Mouse (Mus musculus) forebrain, postnatal 0 days (tissue): ENCODE data around the gene Snx1. TPM values are rescaled to one million over a fixed set of nuclear protein-coding genes. Genes with fewer than 3 reads are reported as not detected.

Source experiments
- ATAC-seq: fragments of 200-750 bp; cut with Nextera tagmentation; 2 replicates; pipeline ENCODE4 v1.8.0; 2017; ENCODE audit warnings: mild to moderate bottlenecking, moderate library complexity
- DNase-seq: peaks from one replicate; pipeline ENCODE4 v3.0.0-alpha.2; 2015
- H3K27ac ChIP-seq: fragments of 300-500 bp; sonication (generic); 2 replicates; pipeline ENCODE4 v1.5.1; 2014; ENCODE audit warnings: low read depth, mild to moderate bottlenecking, antibody characterized with exemption, low read length, moderate library complexity, mixed read lengths
- H3K27me3 ChIP-seq: fragments of 300-500 bp; sonication (generic); 2 replicates; pipeline ENCODE4 v1.6.1; 2014; ENCODE audit warnings: mild to moderate bottlenecking, low read length, mixed read lengths; ENCODE audit not compliant: insufficient read depth
- H3K36me3 ChIP-seq: fragments of 300-500 bp; sonication (generic); 2 replicates; pipeline ENCODE4 v1.6.1; 2014; ENCODE audit warnings: mild to moderate bottlenecking, moderate library complexity; ENCODE audit not compliant: insufficient read depth
- H3K4me1 ChIP-seq: fragments of 300-500 bp; sonication (generic); 2 replicates; pipeline ENCODE4 v1.6.1; 2014; ENCODE audit warnings: antibody characterized with exemption; ENCODE audit not compliant: insufficient read depth
- H3K4me2 ChIP-seq: fragments of 300-500 bp; sonication (generic); 2 replicates; pipeline ENCODE4 v1.6.1; 2014; ENCODE audit warnings: low read depth, mild to moderate bottlenecking, moderate library complexity
- H3K4me3 ChIP-seq: fragments of 300-500 bp; sonication (generic); 2 replicates; pipeline ENCODE4 v1.5.1; 2014; ENCODE audit warnings: low read depth, low read length, mixed read lengths
- H3K9ac ChIP-seq: fragments of 300-500 bp; sonication (generic); 2 replicates; pipeline ENCODE4 v1.6.1; 2014; ENCODE audit warnings: mild to moderate bottlenecking
- H3K9me3 ChIP-seq: fragments of 300-500 bp; sonication (generic); 2 replicates; pipeline ENCODE4 v1.6.1; 2016; ENCODE audit warnings: low read length
- CTCF ChIP-seq: sonication (generic); IDR thresholded peaks from 2 replicates; pipeline ENCODE4 v1.5.1; 2016; ENCODE audit warnings: antibody characterized with exemption, control low read depth, low read depth
- WGBS: fragments of 180-500 bp; shearing (Covaris S2); extraction: QIAGEN DNeasy Blood & Tissue Kit; methylation state at CpG from one replicate; pipeline ENCODE4 v1.1.7; 2014; 5-methylcytosine and 5-hydroxymethylcytosine counted together
- polyA plus RNA-seq: library from polyadenylated mRNA; unstranded; fragments of >200 nt; fragmentation: Nextera tagmentation; extraction: Ambion mirVana; gene quantifications from 2 replicates; pipeline ENCODE4 v1.2.1, GENCODE M21; 2015
- total RNA-seq: library from RNA; depleted of rRNA; stranded (reverse); fragments of >200 nt; gene quantifications from 2 replicates; pipeline ENCODE4 v1.2.3, GENCODE M21; 2014

Snx1 gene
- total and polyA plus RNA-seq, 2 experiments from 2014 or later: 51.5 to 59.8 TPM

DNA sequence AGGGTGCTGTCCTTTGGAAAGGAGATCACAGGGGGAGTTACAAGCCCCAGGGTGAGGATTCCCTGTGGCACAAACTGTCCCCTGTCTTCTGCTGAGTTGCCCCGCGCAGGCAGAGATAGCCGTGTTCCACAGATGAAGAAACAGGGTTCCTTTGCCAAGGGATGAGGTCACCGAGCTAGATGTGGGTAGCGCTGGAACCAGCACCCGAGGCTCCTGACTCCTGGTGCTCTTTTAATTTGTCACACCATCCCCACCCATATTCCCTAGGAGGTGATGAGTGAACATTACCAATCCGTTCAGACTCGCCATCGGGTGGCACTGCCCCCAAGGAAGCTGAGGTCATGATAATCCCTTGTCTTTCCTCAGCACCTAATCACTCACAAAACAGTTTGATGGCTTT, 36.6 kb upstream of the Snx1 start:
- H3K4me1 ChIP-seq: no peaks in the 10 kb centered on the region
- WGBS: 84% methylated on average over 9 of the region's 9 CpGs
- no peaks in the 10 kb centered on the region for H3K36me3 ChIP-seq
- peaks cover 2% of the 10 kb centered on the region; the same call in 1 of the 2 replicates for H3K27me3 ChIP-seq
- ATAC-seq (no peak), DNase-seq (no peak)
- H3K4me3 ChIP-seq: no peak overlapping the region
- H3K4me2 ChIP-seq: no peak overlapping the region
- no peak overlapping the region for H3K27ac ChIP-seq
- H3K9ac ChIP-seq: no peak overlapping the region
- no peaks in the 10 kb centered on the region for H3K9me3 ChIP-seq
- 0 out of 2 replicates have a peak, but pooled peaks have one; percentile 5 for TF ChIP-seq CTCF

DNA sequence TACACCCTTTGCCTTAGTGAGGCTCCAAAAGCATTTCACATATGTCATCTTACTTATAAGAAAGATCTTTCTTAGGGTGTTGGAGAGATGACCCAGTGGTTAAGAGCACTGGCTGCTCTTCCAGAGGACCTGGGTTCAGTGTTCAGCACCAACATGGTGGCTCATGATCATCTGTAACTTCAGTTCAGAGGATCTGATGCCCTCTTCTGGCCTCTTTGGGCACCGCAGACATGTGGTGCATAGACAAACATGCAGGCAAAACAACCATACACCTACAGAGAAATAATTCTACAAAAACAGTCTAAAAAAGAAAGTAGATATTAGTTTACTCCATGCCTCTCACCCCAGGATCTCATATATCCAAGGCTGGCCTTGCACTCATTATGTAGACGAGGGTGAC, 33.8 kb upstream of the Snx1 start:
- Histone ChIP-seq H3K36me3 (no peaks in the 10 kb centered on the region), H3K9ac (no peak overlapping the region), H3K9me3 (no peaks in the 10 kb centered on the region), H3K27me3 (peaks cover 10% of the 10 kb centered on the region; the same call in 1 of the 2 replicates), H3K4me2 (no peak overlapping the region), H3K4me3 (no peak overlapping the region), H3K4me1 (no peaks in the 10 kb centered on the region), H3K27ac (no peak overlapping the region)
- no peak for ATAC-seq
- DNase-seq: no peak
- 98% methylated on average over 2 of the region's 2 CpGs for WGBS
- no peak for TF ChIP-seq CTCF

DNA sequence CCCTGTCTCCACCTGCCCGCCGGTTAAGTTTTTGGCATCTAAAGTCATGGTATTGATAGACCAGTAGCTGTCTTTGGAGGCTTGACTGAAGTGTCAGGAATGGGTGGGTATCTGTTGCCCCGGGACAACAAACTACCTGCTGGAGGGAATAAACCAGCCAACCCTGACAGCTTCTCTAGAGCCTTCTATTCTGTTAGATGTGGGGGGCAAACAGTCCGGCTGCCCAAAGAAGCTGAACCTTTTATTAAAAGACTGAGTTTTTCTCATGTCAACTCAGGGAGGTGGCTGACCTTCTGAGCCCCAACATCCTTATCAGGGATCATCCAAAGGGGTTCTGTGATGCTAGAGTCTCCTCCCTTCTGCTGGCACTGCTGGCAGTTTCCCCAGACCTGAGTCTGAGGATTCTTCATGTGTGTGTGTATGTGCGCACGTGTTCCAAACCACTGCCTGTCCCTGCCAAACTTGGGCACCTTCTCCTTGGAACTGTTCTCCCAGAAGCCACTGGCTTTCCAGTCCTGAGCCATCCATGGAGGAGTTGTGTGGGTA, 32.6 kb upstream of the Snx1 start:
- WGBS: 89% methylated on average over 6 of the region's 6 CpGs
- H3K4me2 ChIP-seq: no peak overlapping the region
- no peak overlapping the region for H3K4me3 ChIP-seq
- H3K36me3 ChIP-seq: no peaks in the 10 kb centered on the region
- no peaks in the 10 kb centered on the region for H3K4me1 ChIP-seq
- no peaks in the 10 kb centered on the region for H3K9me3 ChIP-seq
- ATAC-seq: no peak
- peaks cover 10% of the 10 kb centered on the region; the same call in 1 of the 2 replicates for H3K27me3 ChIP-seq
- H3K9ac ChIP-seq: no peak overlapping the region
- DNase-seq: no peak
- no peak overlapping the region for H3K27ac ChIP-seq
- no peak for TF ChIP-seq CTCF

DNA sequence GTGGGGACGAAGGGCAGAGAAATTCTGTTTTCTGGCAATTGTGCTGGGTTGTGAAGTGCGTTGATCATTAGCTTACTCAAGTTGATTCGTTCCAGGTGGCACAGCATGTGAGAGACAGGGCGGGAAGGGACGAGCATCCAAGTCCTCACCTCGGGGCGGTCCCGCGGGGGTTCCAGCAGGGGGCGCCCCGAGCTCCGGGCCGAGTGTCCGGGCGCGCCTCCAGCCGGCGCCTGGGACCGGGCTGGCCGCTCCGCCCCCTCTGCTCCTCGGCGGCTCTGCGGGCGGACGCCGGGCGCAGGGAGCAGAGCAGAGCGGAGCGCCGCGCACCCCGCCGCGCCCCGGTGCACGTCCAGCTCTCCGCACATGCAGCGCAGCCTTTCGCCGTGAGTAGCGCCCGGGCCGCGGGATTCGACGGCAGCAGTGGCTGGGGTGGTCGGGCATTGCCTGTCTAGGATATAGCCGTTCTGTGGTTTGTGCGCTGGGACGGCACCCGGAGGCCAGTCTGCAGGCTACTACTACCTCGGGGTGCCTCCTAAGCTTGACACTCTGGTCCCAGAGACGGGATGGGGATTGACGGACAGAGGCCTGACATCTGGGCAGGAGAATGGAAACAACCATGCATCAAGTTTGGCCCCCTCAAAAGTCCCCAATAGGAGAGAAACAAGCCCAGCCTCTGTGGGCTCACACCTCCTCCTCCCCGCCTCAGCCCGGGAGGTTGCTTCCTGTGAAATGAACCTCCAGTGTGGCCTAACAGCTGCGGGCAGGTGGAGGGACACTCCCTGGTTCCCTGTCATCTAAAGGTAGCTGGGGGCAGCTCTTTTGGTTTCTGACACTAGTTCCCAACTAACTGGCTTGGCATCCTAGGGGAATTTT, 31.8 kb upstream of the Snx1 start, which contains the start of gene Dapk2:
Gene Dapk2, plus strand, starts transcription at position 266 of the 873 bp plus-strand sequence.
- H3K9ac ChIP-seq: peak within 1 kb of the TSS; percentile 28; the same call in 1 of the 2 replicates
- DNase-seq (peak; percentile 53), ATAC-seq (peak; percentile 71)
- H3K27ac ChIP-seq: no peak within 1 kb of the TSS
- WGBS: 4% methylated on average over 57 of the region's 58 CpGs
- peak; percentile 41; the same call in 1 of the 2 replicates for TF ChIP-seq CTCF
- peak within 1 kb of the TSS; percentile 19; the same call in 1 of the 2 replicates for H3K4me3 ChIP-seq
- H3K9me3 ChIP-seq: no peaks in the 10 kb centered on the region
- H3K27me3 ChIP-seq: peaks cover 10% of the 10 kb centered on the region; the same call in 1 of the 2 replicates
- no peaks in the 10 kb centered on the region for H3K4me1 ChIP-seq
- H3K4me2 ChIP-seq: peak within 1 kb of the TSS; percentile 46
- H3K36me3 ChIP-seq: no peaks in the 10 kb centered on the region

DNA sequence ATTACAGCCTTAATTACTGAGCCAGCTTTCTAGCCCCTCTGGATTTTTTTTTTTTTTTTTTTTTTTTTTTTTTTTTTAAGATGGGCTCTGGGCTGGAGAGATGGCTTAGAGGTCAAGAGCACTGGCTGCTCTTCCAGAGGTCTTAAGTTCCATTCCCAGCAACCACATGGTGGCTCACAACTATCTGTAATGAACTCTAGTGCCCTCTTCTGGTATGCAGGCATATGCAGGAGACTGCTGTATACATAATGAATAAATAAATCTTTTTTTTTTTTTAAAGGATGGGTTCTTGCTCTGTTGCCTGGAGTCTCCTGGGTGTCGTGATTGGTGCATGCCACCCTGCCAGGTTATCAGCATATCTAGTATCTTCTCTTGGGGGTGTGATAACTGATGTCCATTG, 29.1 kb upstream of the Snx1 start:
- H3K4me2 ChIP-seq: no peak overlapping the region
- no peak overlapping the region for H3K4me3 ChIP-seq
- TF ChIP-seq CTCF: peak; percentile 27; the same call in 1 of the 2 replicates

DNA sequence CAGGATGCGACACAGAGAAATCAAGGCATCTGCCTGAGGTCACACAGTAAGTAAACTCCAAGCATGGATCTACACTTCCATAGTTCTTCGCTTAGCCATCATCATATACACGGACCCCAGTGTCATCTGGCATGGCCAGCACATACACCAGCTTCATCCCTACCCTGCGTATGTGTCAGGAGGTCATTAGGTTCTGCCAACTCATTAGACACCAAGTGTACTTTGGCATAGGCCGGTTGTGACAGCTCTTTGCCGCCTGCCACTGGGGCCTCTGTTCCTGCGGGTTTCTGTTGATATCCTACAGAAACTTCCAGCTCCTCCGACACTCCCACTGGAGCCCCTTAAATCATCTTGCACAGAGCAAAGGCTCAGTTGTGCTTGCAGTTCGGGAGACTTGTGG, 27.6 kb upstream of the Snx1 start:
- Histone ChIP-seq H3K4me1 (no peaks in the 10 kb centered on the region), H3K36me3 (no peaks in the 10 kb centered on the region), H3K27me3 (peaks cover 10% of the 10 kb centered on the region; the same call in 1 of the 2 replicates), H3K9ac (no peak overlapping the region), H3K27ac (no peak overlapping the region), H3K4me2 (no peak overlapping the region), H3K4me3 (no peak overlapping the region), H3K9me3 (no peaks in the 10 kb centered on the region)
- DNase-seq (no peak), ATAC-seq (no peak)
- no peak for TF ChIP-seq CTCF
- 89% methylated on average over 9 of the region's 9 CpGs for WGBS

More for the DNA sequence above, 29.1 kb upstream of the Snx1 start:
- Histone ChIP-seq H3K27ac (no peak overlapping the region), H3K36me3 (no peaks in the 10 kb centered on the region), H3K9ac (no peak overlapping the region), H3K4me1 (no peaks in the 10 kb centered on the region), H3K27me3 (peaks cover 10% of the 10 kb centered on the region; the same call in 1 of the 2 replicates), H3K9me3 (no peaks in the 10 kb centered on the region)
- DNase-seq (no peak), ATAC-seq (no peak)
- WGBS: 90% methylated on average over 1 of the region's 1 CpGs

GRCm38 (mm10) chr9:66153594-66153993, 27.2 kb upstream of the Snx1 start:
- no peak for TF ChIP-seq CTCF
- WGBS: 95% methylated on average over 6 of the region's 6 CpGs
- no peaks in the 10 kb centered on the region for H3K36me3 ChIP-seq

More at GRCm38 (mm10) chr9:66153594-66153993, 27.2 kb upstream of the Snx1 start:
- H3K4me2 ChIP-seq: no peak overlapping the region
- ATAC-seq (no peak), DNase-seq (no peak)
- no peak overlapping the region for H3K9ac ChIP-seq
- H3K27me3 ChIP-seq: peaks cover 10% of the 10 kb centered on the region; the same call in 1 of the 2 replicates
- no peaks in the 10 kb centered on the region for H3K9me3 ChIP-seq
- no peaks in the 10 kb centered on the region for H3K4me1 ChIP-seq
- no peak overlapping the region for H3K27ac ChIP-seq
- no peak overlapping the region for H3K4me3 ChIP-seq
